Mouse (Mus musculus) lung, embryonic 16.5 days (tissue): ENCODE measurements around the gene Dock10. TPM values are rescaled to one million over a fixed set of nuclear protein-coding genes. Genes with fewer than 3 reads are reported as not detected.

Experiments used
- ATAC-seq: fragments of 200-750 bp; cut with Nextera tagmentation; 2 replicates; pipeline ENCODE4 v1.8.0; 2017; ENCODE audit warnings: low read depth, mild to moderate bottlenecking, moderate library complexity
- H3K27ac ChIP-seq: fragments of 300-500 bp; sonication (generic); 2 replicates; pipeline ENCODE4 v1.5.1; 2014; ENCODE audit warnings: mild to moderate bottlenecking, control low read depth, low read length
- H3K27me3 ChIP-seq: fragments of 300-500 bp; sonication (generic); 2 replicates; pipeline ENCODE4 v1.6.1; 2014; ENCODE audit warnings: low read depth, low read length, mixed read lengths; ENCODE audit not compliant: control insufficient read depth, insufficient read depth
- H3K36me3 ChIP-seq: fragments of 300-500 bp; sonication (generic); 2 replicates; pipeline ENCODE4 v1.6.1; 2014; ENCODE audit warnings: low read length; ENCODE audit not compliant: control insufficient read depth, insufficient read depth
- H3K4me1 ChIP-seq: fragments of 300-500 bp; sonication (generic); replicated peaks from 2 replicates; pipeline ENCODE4 v1.6.1; 2014; ENCODE audit warnings: low read length, mixed read lengths; ENCODE audit not compliant: control insufficient read depth, insufficient read depth
- H3K4me2 ChIP-seq: fragments of 300-500 bp; sonication (generic); 2 replicates; pipeline ENCODE4 v1.6.1; 2014; ENCODE audit warnings: low read depth, low read length, control low read depth
- H3K4me3 ChIP-seq: fragments of 300-500 bp; sonication (generic); 2 replicates; pipeline ENCODE4 v1.5.1; 2014; ENCODE audit warnings: mild to moderate bottlenecking, low read length, control low read depth
- H3K9ac ChIP-seq: fragments of 300-500 bp; sonication (generic); 2 replicates; pipeline ENCODE4 v1.6.1; 2014; ENCODE audit warnings: low read length, control low read depth
- H3K9me3 ChIP-seq: fragments of 300-500 bp; sonication (generic); 2 replicates; pipeline ENCODE4 v1.6.1; 2016; ENCODE audit warnings: low read length; ENCODE audit not compliant: control insufficient read depth
- WGBS: fragments of 180-500 bp; shearing (Covaris S2); extraction: QIAGEN DNeasy Blood & Tissue Kit; methylation state at CpG from one replicate; pipeline ENCODE4 v1.1.7; 2014; 5-methylcytosine and 5-hydroxymethylcytosine counted together
- polyA plus RNA-seq: library from polyadenylated mRNA; unstranded; fragments of >200 nt; fragmentation: Nextera tagmentation; extraction: Ambion mirVana; gene quantifications from 2 replicates; pipeline ENCODE4 v1.2.1, GENCODE M21; 2015

Dock10 gene
- polyA plus RNA-seq, 1 experiment from 2014 or later, result 4.8 TPM

- Histone ChIP-seq H3K9ac (no peak overlapping the region), H3K27ac (no peak overlapping the region), H3K9me3 (no peaks in the 10 kb centered on the region), H3K4me1 (no peaks in the 10 kb centered on the region), H3K4me2 (no peak overlapping the region), H3K4me3 (no peak overlapping the region), H3K27me3 (no peaks in the 10 kb centered on the region), H3K36me3 (no peaks in the 10 kb centered on the region)
- ATAC-seq, result no peak
Observed at GRCm38 (mm10) chr1:80652803-80653202, 105.5 kb downstream of the Dock10 start.

- H3K4me2 ChIP-seq, result no peak overlapping the region
- no peak overlapping the region for H3K27ac ChIP-seq
- no peaks in the 10 kb centered on the region for H3K4me1 ChIP-seq
- H3K27me3 ChIP-seq, result no peaks in the 10 kb centered on the region
- H3K36me3 ChIP-seq, result no peaks in the 10 kb centered on the region
- H3K4me3 ChIP-seq, result no peak overlapping the region
- H3K9ac ChIP-seq, result no peak overlapping the region
- no peaks in the 10 kb centered on the region for H3K9me3 ChIP-seq
- 73% methylated on average over 2 of the region's 2 CpGs for WGBS
- ATAC-seq, result no peak
Observed at GRCm38 (mm10) chr1:80652083-80652482, 106.2 kb downstream of the Dock10 start.

- Histone ChIP-seq H3K4me3 (no peak overlapping the region), H3K27me3 (no peaks in the 10 kb centered on the region), H3K27ac (no peak overlapping the region), H3K9me3 (no peaks in the 10 kb centered on the region), H3K4me1 (no peaks in the 10 kb centered on the region), H3K36me3 (no peaks in the 10 kb centered on the region), H3K9ac (no peak overlapping the region), H3K4me2 (no peak overlapping the region)
- ATAC-seq, result no peak
- 55% methylated on average over 3 of the region's 3 CpGs for WGBS
Observed at GRCm38 (mm10) chr1:80646602-80647001, 111.7 kb downstream of the Dock10 start.

GRCm38 (mm10) chr1:80643866-80644451, 114.4 kb downstream of the Dock10 start:
- no peaks in the 10 kb centered on the region for H3K4me1 ChIP-seq
- no peaks in the 10 kb centered on the region for H3K9me3 ChIP-seq
- H3K4me2 ChIP-seq, result no peak overlapping the region
- no peak for ATAC-seq
- H3K27ac ChIP-seq, result no peak overlapping the region
- no peak overlapping the region for H3K4me3 ChIP-seq
- no peak overlapping the region for H3K9ac ChIP-seq
- no peaks in the 10 kb centered on the region for H3K27me3 ChIP-seq
- no peaks in the 10 kb centered on the region for H3K36me3 ChIP-seq
- 80% methylated on average over 4 of the region's 4 CpGs for WGBS

GRCm38 (mm10) chr1:80641832-80642231, 116.5 kb downstream of the Dock10 start:
- 79% methylated on average over 3 of the region's 3 CpGs for WGBS
- Histone ChIP-seq H3K36me3 (no peaks in the 10 kb centered on the region), H3K9ac (no peak overlapping the region), H3K27ac (no peak overlapping the region), H3K4me1 (no peaks in the 10 kb centered on the region; the same call in 1 of the 2 replicates), H3K4me2 (no peak overlapping the region), H3K27me3 (no peaks in the 10 kb centered on the region), H3K9me3 (no peaks in the 10 kb centered on the region), H3K4me3 (no peak overlapping the region)
- no peak for ATAC-seq

- Histone ChIP-seq H3K9ac (no peak overlapping the region), H3K4me2 (no peak overlapping the region), H3K36me3 (no peaks in the 10 kb centered on the region), H3K9me3 (no peaks in the 10 kb centered on the region), H3K4me1 (no peaks in the 10 kb centered on the region; the same call in 1 of the 2 replicates), H3K4me3 (no peak overlapping the region), H3K27me3 (no peaks in the 10 kb centered on the region), H3K27ac (no peak overlapping the region)
- ATAC-seq, result no peak
- 65% methylated on average over 1 of the region's 1 CpGs for WGBS
Observed at GRCm38 (mm10) chr1:80641288-80641687, 117.0 kb downstream of the Dock10 start.

- H3K4me3 ChIP-seq, result no peak overlapping the region
- H3K9ac ChIP-seq, result no peak overlapping the region
- H3K27me3 ChIP-seq, result no peaks in the 10 kb centered on the region
- no peaks in the 10 kb centered on the region for H3K9me3 ChIP-seq
- H3K4me2 ChIP-seq, result no peak overlapping the region
- no peak for ATAC-seq
- H3K27ac ChIP-seq, result no peak overlapping the region
- H3K36me3 ChIP-seq, result no peaks in the 10 kb centered on the region
- 80% methylated on average over 1 of the region's 1 CpGs for WGBS
- no peaks in the 10 kb centered on the region; the same call in 1 of the 2 replicates for H3K4me1 ChIP-seq
Observed at GRCm38 (mm10) chr1:80639553-80639952, 118.8 kb downstream of the Dock10 start.

GRCm38 (mm10) chr1:80637214-80637705, 121.1 kb downstream of the Dock10 start:
- WGBS, result 61% methylated on average over 4 of the region's 4 CpGs
- no peaks in the 10 kb centered on the region for H3K36me3 ChIP-seq
- peak overlapping the region; percentile 3; the same call in 1 of the 2 replicates for H3K27ac ChIP-seq
- no peak overlapping the region for H3K4me3 ChIP-seq
- no peaks in the 10 kb centered on the region; the same call in 1 of the 2 replicates for H3K4me1 ChIP-seq
- no peaks in the 10 kb centered on the region for H3K27me3 ChIP-seq
- no peak overlapping the region for H3K4me2 ChIP-seq
- no peaks in the 10 kb centered on the region for H3K9me3 ChIP-seq
- H3K9ac ChIP-seq, result no peak overlapping the region
- peak; percentile 67 for ATAC-seq

- Histone ChIP-seq H3K4me2 (no peak overlapping the region), H3K4me3 (no peak overlapping the region), H3K27ac (no peak overlapping the region), H3K36me3 (no peaks in the 10 kb centered on the region), H3K27me3 (no peaks in the 10 kb centered on the region), H3K4me1 (no peaks in the 10 kb centered on the region; the same call in 1 of the 2 replicates), H3K9me3 (no peaks in the 10 kb centered on the region), H3K9ac (no peak overlapping the region)
- whole genome bisulfite sequencing, result 95% methylated on average over 4 of the region's 4 CpGs
- ATAC-seq, result no peak
Observed at GRCm38 (mm10) chr1:80635825-80636224, 122.5 kb downstream of the Dock10 start.
